9 mouse cellular contexts compared by ENCODE assay signal in the genomic region with DNA sequence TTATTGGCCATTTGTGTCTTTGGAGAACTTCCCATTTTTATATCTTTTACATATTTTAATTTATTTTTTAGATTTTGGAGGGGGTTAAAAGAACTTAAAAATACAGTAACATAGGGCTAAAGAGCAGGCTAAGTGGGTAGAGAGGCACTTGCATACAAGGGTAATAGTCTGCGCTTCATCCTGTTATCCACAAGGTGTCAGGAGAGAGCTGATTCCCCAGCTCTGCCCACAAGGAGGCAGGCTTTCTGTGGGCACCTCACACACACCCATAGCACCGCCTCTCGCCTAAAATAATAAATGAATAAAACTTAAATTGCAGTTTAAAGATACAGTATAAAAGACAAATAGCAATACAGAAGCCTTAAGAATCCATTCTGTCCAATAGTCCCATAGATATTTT. TPM values are rescaled to one million over a fixed set of nuclear protein-coding genes. Genes with fewer than 3 reads are reported as not detected.
DNase-seq lines count a peak whose midpoint lies in the region.
"Had no signal": no experiment of that assay in that cellular context is flagged by ENCODE, and none has a peak within 500 bp of the region (broad histone marks: within the 10 kb centered on the region; RNA-seq: fewer than 3 reads in every experiment).

No protein-coding gene starts in this region.

- intact Hi-C loops in left cerebral cortex, postnatal 25 days (cut with DNase I) = loop anchor here (5.0 kb wide), 2 partner anchors 65 to 110 kb away; no protein-coding TSS in a partner anchor

- H3K36me3 ChIP-seq in splenic B cell, adult 2 months (ENCODE audit: control insufficient read depth, insufficient read depth, low read length, poor library complexity, severe bottlenecking) = no peaks in the 10 kb centered on the region
- H3K36me3 ChIP-seq: embryonic facial prominence, embryonic 13.5 days had no signal

- DNase-seq in frontal cortex, postnatal 36 days (ENCODE audit: low spot score in 2 of 2) = peak; percentile 12 to 30
- DNase-seq in frontal cortex, postnatal 14 days (ENCODE audit: low spot score in 2 of 2) = no peak
- peak; percentile 39 for DNase-seq in right cerebral cortex, adult 18-20 months
- no peak for DNase-seq in right cerebral cortex, postnatal 14 days
- DNase-seq in c-Kit-positive CD71-negative TER-119-negative erythroid progenitor cells, embryonic 14.5 days (ENCODE audit: low read depth) = peak; percentile 41
- peak; percentile 26 to 60 for DNase-seq in left cerebral cortex, postnatal 25 days (ENCODE audit: low spot score in 2 of 2)
- peak; percentile 66 for DNase-seq in splenic B cell, adult 2 months (ENCODE audit: low read depth, low spot score)
- DNase-seq in urinary bladder, postnatal 25 days (ENCODE audit: low spot score) = no peak

- H3K27me3 ChIP-seq in splenic B cell, adult 2 months (ENCODE audit: control insufficient read depth, insufficient read depth, low read length, poor library complexity, severe bottlenecking) = no peaks in the 10 kb centered on the region
- H3K27me3 ChIP-seq: embryonic facial prominence, embryonic 13.5 days had no signal

RNA-seq across cellular contexts. Expression of a gene that starts 17.5 kb away (rescaled TPM):
- not detected for total RNA-seq in left cerebral cortex, postnatal 25 days (2021)

RNA-seq across cellular contexts. Expression of a gene that starts 29.6 kb away (rescaled TPM):
- total RNA-seq in left cerebral cortex, postnatal 25 days (2021) = not detected

RNA-seq across cellular contexts. Expression of a gene that starts 32.1 kb away (rescaled TPM):
- total RNA-seq in left cerebral cortex, postnatal 25 days (2021) = not detected

RNA-seq across cellular contexts. Expression of a gene that starts 39.0 kb away (rescaled TPM):
- total RNA-seq in left cerebral cortex, postnatal 25 days (2021) = not detected

RNA-seq across cellular contexts. Expression of a gene that starts 55.1 kb away (rescaled TPM):
- total RNA-seq in left cerebral cortex, postnatal 25 days (2021) = 1 to 10 TPM; 2.9 to 5.3 TPM

Comparison
In these comparisons a context has a peak if more than half of its experiments do, and no peak if none do; other contexts are left out.
1. DNase-seq: peak in frontal cortex, postnatal 36 days (2 of 2), right cerebral cortex, adult 18-20 months (single experiment), c-Kit-positive CD71-negative TER-119-negative erythroid progenitor cells, embryonic 14.5 days (single experiment), left cerebral cortex, postnatal 25 days (2 of 2) and splenic B cell, adult 2 months (single experiment); none in frontal cortex, postnatal 14 days (0 of 2), right cerebral cortex, postnatal 14 days (single experiment) and urinary bladder, postnatal 25 days (single experiment).